Mouse (Mus musculus) E14TG2a.4 (cell line): ENCODE results near the gene Adipor2.

ENCODE experiments used
- H3K27me3 ChIP-seq: 2 replicates; pipeline ENCODE4 v1.6.1; 2014; ENCODE audit warnings: low read length, control low read depth; ENCODE audit not compliant: insufficient read depth
- H3K36me3 ChIP-seq: 2 replicates; pipeline ENCODE4 v1.6.1; 2014; ENCODE audit warnings: low read length, control low read depth; ENCODE audit not compliant: insufficient read depth
- H3K4me1 ChIP-seq: replicated peaks from 2 replicates; pipeline ENCODE4 v1.6.1; 2014; ENCODE audit warnings: low read depth, low read length, control low read depth
- H3K4me3 ChIP-seq: replicated peaks from 2 replicates; pipeline ENCODE4 v1.5.1; 2014; ENCODE audit warnings: mild to moderate bottlenecking, low read length
- H3K9me3 ChIP-seq: 2 replicates; pipeline ENCODE4 v1.6.1; 2014; ENCODE audit warnings: low read length, control low read depth
- CTCF ChIP-seq: conservative IDR thresholded peaks from 2 replicates; pipeline ENCODE4 v1.5.1; 2014; ENCODE audit warnings: low read length
- NANOG ChIP-seq: IDR thresholded peaks from 2 replicates; pipeline ENCODE4 v1.6.1; 2014; ENCODE audit warnings: borderline replicate concordance, low read length, mixed read lengths
- POU5F1 ChIP-seq: IDR thresholded peaks from 2 replicates; pipeline ENCODE4 v1.6.1; 2014; ENCODE audit warnings: low read length, borderline replicate concordance

The Adipor2 gene

DNA sequence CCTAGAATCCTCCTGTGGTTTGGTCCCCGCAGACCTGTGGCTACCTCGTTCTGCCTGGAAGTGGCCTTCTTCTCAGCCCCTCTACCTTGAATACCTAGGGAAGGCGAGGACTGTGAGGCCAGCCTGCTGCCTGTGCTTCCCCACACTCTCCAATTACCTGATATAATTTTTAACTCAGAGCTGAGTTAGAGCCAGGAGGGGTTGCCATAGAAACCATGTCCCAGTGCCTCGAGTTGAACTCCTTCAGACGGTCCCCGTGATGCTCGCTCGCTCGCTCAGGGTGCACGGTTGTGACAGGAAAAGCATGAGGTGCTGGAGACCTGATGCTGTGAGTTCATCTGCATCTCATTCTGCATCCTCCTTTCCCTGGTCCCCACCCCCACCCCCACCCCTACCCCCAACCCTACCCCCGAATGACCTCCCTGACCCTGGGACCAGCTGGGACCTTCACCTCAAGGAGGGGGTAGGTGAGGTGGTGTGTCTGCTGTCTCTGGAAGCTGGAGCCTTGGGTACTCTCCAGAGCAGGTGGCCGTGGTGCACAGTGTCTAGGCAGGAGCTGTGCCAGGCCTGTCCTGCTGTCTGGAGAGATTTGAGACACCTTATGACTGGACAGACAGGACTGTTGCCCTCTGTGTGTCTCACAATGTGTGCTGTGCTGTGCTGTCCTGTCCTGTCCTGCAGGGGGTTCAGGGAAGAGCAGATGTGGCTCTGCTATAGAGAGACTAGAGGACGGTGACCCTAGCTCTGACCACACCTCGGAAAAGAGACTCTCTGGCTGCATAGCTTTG, 103.7 kb downstream of the Adipor2 start:
- no peaks in the 10 kb centered on the region for H3K9me3 ChIP-seq

DNA sequence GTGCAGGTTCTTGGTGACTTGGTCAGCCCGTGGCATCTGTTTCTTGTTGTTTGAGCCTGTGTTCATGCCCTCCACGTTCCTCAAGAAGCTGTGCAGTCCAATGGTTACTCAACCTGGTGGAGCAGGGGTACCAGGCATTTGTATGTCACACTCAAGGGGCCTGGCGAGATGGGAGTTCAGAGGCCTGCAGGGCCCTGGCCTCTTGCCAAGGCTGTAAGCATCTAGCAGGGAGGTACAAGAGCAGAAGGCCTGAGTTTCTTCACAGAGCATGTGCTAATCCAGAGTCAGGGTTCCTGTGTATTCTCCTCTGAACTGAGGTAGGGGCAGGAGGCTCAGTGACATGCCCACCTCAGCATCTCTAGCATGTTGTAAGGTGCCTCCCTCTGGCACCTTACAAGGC, 104.4 kb downstream of the Adipor2 start:
- H3K4me1 ChIP-seq = peaks cover 46% of the 10 kb centered on the region

More for the DNA sequence above, 103.7 kb downstream of the Adipor2 start:
- TF ChIP-seq POU5F1 (no peak), NANOG (no peak)
- Histone ChIP-seq H3K27me3 (peaks cover 49% of the 10 kb centered on the region), H3K36me3 (no peaks in the 10 kb centered on the region), H3K4me3 (no peak overlapping the region), H3K4me1 (peaks cover 40% of the 10 kb centered on the region)

DNA sequence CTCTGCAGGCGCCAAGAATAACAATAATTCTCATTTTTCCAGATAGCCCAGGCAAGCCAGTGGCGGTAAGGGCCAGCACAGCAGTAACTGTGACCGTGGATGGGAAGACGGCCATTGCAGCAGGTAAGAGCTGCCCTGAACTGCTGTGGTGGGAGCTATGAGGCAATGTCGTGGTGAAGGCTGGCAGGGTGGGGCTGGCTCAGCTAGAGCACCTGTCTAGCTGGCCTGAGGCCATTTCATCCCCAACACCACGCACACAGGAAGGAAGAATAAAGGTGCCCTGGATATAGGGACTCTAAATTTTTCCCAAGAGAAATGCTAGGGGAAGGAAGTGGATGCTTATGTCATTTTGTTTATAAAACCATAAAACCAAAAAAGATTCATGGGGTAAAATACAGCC, 105.1 kb downstream of the Adipor2 start:
- peaks cover 51% of the 10 kb centered on the region for H3K4me1 ChIP-seq
- no peaks in the 10 kb centered on the region for H3K9me3 ChIP-seq

More for the DNA sequence above, 104.4 kb downstream of the Adipor2 start:
- Histone ChIP-seq H3K9me3 (no peaks in the 10 kb centered on the region), H3K27me3 (peaks cover 54% of the 10 kb centered on the region), H3K4me3 (no peak overlapping the region), H3K36me3 (no peaks in the 10 kb centered on the region)
- TF ChIP-seq NANOG (no peak), CTCF (no peak), POU5F1 (no peak)

DNA sequence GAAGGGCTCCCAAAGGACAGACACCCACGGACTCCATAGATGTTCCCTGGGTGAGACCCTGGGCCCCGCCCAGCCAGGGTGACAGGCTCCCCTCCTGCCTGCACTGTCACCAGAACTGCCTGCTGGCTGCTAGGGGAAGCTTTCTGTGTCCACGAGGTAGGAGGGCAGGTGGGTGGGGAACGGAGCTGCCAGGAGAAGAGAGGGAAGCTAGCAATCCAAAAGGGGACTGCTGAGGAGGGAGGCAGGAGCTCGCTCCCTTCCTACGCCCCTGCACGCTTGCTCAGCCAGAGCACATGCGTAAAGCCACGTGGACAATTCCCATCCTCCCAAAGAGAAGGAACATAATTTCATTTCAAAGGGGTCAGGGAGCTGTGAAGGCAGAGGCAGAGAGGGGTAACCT, 107.3 kb downstream of the Adipor2 start:
- H3K36me3 ChIP-seq = no peaks in the 10 kb centered on the region
- H3K9me3 ChIP-seq = no peaks in the 10 kb centered on the region
- H3K27me3 ChIP-seq = peaks cover 56% of the 10 kb centered on the region
- TF ChIP-seq NANOG = no peak
- TF ChIP-seq CTCF = no peak
- TF ChIP-seq POU5F1 = no peak
- H3K4me1 ChIP-seq = peaks cover 45% of the 10 kb centered on the region
- no peak overlapping the region for H3K4me3 ChIP-seq

More for the DNA sequence above, 105.1 kb downstream of the Adipor2 start:
- TF ChIP-seq POU5F1 (no peak), CTCF (no peak), NANOG (no peak)
- Histone ChIP-seq H3K4me3 (no peak overlapping the region), H3K36me3 (no peaks in the 10 kb centered on the region), H3K27me3 (peaks cover 58% of the 10 kb centered on the region)

DNA sequence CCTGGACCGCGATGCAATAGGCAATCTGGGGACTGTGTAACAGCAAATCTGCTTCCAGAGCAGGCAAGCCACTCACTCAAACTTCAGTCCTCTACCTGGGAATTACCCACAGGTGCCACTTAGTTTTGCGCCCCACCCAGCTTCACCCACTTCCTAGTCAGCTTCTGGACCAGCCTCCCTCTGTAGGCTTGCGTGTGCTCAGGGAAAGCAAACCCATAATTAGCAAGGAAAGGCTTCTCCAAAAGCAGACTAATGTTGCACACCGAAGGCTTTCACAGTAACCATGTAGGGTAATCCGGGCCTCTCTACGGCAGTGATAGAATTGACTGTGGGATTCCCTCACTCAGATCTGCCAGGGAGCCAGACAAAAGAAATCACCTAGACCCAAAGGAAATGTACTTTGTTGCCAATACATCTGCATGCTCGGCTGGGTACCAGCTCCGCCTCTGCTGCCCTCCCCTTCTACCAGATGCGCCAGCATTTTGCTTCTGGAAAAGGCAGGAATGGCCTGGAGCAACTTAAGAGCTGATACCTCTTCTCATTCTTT, 109.6 kb downstream of the Adipor2 start:
- TF ChIP-seq POU5F1 (no peak), NANOG (no peak)
- H3K4me1 ChIP-seq = peaks cover 26% of the 10 kb centered on the region
- no peaks in the 10 kb centered on the region for H3K36me3 ChIP-seq
- peaks cover 51% of the 10 kb centered on the region for H3K27me3 ChIP-seq
- no peak overlapping the region for H3K4me3 ChIP-seq
- no peaks in the 10 kb centered on the region for H3K9me3 ChIP-seq

DNA sequence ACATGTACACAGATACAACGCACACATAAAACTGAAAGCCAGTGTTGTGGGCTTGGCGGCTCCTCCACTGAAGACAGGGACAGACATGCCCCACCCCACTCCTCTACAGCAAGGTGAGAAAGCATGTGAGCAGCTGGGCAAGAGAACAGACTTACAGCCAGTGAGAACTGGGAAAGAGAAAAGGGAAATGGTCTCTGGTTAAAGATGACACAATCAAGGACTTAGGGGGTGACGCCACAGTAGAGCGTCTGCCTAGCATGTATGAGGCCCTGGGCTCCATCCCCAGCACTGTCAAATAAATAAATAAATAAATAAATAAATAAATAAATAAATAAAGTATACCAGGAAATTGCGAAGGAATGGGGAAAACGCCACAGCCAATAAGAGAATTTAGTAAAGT, 114.2 kb downstream of the Adipor2 start:
- Histone ChIP-seq H3K4me3 (no peak overlapping the region), H3K4me1 (peaks cover 8% of the 10 kb centered on the region; the same call in 1 of the 2 replicates), H3K9me3 (no peaks in the 10 kb centered on the region), H3K36me3 (no peaks in the 10 kb centered on the region), H3K27me3 (peaks cover 17% of the 10 kb centered on the region; the same call in 1 of the 2 replicates)
- TF ChIP-seq CTCF (no peak), POU5F1 (no peak), NANOG (no peak)
